Mouse (Mus musculus) thymus, adult 2 months (tissue): Measurements from ENCODE around the gene Scrn2.

Experiments
- CTCF ChIP-seq: fragments of 200-500 bp; IDR thresholded peaks from 2 replicates; pipeline ENCODE4 v1.5.1; 2012; ENCODE audit warnings: mild to moderate bottlenecking, control low read depth, low read length, moderate library complexity, borderline replicate concordance; ENCODE audit not compliant: control insufficient read depth, poor library complexity, insufficient read depth; ENCODE audit errors: extremely low read depth
- POLR2A ChIP-seq: fragments of 200-500 bp; IDR thresholded peaks from 2 replicates; pipeline ENCODE4 v1.6.1; 2012; ENCODE audit warnings: mild to moderate bottlenecking, low read length, control low read depth, moderate library complexity; ENCODE audit not compliant: control insufficient read depth, poor library complexity, insufficient read depth; ENCODE audit errors: extremely low read depth

DNA sequence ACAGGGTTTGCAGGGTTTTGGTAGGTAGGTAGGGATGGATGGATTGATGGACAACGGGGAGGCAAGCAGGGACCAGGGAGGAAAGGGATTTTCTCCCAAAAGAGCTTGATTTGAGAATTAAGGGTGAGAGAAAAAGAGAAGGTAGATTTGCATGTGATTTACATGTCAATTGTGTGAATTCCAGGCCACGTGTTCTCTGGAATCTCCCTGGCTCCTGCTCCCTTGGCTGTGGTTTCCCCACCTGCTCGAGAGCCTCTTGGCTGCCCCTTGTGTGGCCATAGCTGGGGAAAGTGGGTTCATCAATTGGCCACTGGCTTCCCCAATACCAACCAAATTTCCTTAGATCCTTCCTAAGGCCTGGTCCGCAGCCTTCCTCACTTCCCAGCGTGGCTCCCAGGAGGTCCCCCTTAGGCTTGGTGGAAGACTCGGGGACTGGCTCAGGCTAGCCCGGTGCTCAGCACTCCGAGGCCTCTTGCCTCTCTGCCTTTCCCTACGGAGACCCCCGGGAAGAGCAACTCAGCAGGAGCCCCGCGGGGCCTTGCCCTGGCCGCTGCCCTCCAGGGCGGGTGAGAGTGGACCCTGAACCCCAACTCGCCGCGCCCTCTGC is 32.9 kb upstream of the Scrn2 start:
- TF ChIP-seq POLR2A (no peak), CTCF (no peak)
